Mouse (Mus musculus): ENCODE data around the gene Lrmda. TPM values are rescaled to one million over a fixed set of nuclear protein-coding genes. Genes with fewer than 3 reads are reported as not detected.

Gene Lrmda
- total RNA-seq, 4 experiments from 2014 or later = 1.8 to 3.0 (median 2.4) TPM

DNA sequence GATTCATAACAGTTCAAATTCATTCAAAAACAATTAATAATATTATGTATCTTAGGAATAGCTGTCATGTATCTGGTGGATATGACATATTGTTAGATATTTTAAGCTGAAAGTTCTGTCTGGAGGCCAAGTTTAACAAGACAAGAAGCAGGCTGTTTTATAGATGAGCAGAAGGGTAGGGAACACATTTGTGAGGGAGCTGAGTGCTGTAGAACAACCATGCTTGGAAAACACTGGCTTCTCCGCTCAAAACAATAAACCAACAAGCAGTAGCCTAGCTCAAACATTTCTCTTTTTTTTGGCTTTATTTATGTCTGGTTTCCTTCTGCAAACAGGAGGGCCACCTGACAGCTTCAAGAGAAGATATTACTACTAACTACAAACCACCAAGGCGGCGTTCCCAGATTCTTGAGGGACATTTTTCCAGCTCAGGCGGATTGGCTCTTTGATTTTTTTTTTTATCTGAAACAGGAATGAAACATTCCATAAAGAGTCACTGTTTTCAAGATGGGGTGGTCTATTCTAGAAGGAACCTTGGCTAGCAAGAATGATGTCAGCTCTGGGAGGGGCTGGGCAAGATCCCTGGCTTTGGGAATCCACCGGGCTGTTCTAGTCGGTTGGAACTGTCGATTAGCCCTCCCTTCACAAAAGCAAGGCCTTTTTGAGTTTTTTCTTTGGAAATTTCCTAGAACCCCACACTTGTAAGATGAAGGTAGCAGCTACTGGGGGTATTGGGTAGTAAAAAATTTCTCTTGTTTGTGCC lies 304.2 kb downstream of the Lrmda start:
- no peak for DNase-seq (ENCODE audit: low spot score)

DNA sequence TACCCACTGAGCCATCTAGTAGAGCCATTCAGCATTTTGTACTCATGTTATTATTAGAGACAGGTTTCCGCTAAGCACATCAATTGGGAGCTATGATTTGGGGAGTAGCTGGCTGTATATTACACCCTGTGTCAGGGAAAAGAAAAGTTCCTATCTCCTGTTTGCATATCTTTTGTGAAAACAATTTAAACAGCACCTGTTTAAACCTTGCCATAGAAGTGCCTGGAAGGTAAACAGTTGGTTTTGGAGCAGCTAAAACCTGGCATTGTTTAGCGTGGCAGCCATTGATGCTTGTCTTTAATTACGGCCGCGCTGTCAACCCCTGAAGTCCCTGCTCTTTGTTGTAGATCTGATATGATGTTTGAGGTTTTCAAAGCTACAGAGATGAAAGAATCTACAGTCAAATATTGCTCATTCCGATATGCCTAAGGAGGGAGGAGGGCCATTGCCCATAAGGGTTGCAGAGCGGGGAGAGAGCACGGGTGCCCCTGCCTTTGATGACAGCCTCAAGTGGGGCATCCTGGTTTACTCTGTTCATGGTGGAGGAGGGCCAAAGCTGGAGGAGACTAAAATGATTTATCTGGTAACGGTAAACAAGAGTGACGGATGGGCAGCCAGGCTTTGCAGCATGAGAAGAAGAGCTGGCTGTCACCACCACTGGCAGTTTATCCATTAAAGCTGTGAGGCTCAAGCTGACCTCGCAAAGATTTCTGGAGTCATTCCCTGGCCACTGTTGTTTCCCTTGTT lies 306.9 kb downstream of the Lrmda start:
- DNase-seq (ENCODE audit: low spot score) = no peak

DNA sequence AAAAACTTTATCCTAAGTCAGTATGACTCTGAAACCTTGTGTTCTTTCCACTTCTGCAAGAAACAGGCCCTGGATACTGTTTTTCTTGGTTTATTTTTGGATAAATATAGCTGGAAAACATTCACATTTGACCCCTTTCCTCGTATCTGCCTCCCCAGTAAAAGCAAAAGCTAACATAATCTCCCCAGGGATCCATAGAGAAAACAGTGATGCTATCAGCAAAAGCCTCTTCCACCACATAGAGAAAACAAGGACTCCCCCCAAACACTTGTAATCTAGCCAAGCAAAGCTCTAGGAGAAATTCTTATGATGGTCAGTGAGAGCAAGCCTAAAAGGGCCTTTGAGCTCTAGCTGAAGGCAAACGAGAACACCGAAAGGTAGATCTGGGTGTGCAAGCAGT lies 309.7 kb downstream of the Lrmda start:
- DNase-seq (ENCODE audit: low spot score) = peak; percentile 32

DNA sequence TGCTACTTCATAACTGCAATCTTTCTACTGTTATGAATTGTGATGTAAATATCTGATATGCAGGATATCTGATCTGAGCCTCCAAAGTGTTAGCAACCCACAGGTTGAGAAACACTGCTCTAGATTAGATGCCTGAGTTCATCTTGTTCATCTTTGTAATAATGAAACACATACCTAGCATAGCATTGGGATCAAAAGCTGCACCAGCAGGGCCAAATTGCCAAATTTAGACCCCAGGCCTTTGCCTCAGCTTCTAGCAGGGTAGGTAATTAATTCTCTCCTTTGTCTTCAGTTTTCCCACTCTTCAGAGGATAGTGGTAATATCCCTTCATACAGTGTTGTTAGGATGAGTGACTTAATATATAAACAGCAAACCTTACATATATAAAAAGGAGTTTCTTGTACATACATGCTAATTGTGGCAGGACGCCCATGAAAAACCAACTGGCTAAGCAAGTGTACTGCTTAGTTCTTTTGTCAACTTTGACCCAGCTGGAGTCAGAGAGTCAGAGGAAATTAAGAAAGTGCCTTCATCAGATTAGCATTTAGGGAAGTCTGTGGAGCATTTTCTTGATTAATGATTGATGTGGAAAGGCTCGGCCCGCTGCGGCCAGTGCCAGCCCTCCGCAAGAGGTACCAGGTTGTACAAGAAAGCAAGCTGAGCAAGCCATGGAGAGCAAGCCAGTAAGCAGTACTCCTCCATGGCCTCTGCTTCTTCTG lies 315.7 kb downstream of the Lrmda start:
- DNase-seq (ENCODE audit: low spot score) = no peak

DNA sequence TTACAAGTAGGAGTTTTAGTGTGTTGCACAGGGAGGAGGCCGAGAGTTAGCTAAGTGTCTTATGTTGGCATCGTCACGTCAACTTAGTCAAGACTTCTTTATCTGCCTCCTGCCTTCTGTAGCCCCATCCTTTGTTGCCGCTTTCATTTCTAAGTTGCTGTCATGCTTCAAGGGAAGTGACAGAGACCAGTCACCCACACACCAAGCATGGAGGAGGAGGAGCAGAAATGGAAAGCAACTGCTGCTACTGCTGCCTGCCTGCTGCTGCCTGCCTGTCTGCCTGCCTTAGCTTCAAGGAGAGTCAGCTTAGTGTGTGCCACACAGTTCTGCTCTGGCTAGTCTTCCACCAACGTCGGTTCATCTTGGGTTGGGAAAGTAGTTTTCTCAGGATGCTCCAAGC lies 319.7 kb downstream of the Lrmda start:
- no peak for DNase-seq (ENCODE audit: low spot score)

DNA sequence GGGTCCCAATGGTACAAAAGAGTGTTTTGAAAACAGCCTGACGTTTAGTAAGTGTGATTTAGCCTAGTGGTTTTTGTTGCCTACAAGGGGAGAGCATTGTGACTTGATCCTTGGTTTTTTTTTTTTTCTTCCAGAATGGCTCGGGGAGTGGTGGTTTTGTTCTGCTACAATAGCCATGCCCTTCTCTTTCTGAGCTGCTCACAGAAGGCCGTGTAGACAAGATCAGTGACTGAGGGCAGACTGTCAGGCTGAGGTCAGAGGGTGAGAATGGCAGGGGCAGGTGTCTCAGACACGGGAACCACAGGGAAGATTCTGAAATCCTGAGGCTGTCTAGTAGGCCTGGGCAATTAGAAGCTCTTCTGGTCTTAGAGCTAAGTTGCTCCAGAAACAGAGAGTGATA lies 323.8 kb downstream of the Lrmda start:
- no peak for DNase-seq (ENCODE audit: low spot score)

DNA sequence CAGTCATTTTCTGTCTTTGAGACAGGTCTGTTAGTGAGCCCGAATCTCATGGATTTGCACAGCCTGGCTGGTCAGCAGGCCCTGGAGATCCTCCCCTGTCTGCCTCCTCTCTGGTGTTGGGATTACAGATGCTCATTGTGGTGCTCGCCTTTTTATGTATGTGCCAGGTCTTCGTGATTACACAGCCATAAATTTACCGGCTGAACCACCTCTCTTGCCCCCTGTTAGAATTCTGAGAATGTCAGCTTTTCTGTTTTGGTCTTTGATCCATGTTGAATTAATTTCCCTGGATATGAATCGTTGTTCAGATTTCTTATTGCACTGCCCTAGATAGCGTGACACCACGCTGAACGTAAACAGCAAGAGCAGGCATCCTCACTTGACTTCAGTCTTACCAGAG lies 325.7 kb downstream of the Lrmda start:
- DNase-seq (ENCODE audit: low spot score) = no peak

DNA sequence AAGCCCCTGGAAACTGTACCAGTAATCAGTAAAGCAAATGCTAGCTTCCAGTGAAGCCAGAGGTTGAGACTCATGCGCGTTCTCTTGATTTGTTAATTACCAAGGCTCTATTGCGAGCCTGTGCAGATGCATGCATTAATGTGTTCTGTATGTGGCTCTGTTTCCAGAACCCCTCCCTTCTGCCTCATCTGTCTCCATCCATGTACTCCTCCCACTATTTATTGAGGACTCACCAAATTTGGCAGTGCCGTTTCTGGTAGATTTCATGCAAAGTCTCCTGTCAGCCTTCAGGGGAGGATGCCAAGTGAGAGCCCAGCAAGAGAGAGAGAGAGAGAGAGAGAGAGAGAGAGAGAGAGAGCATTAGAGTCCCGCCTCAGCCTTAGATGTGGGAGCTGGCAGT lies 334.1 kb downstream of the Lrmda start:
- no peak for DNase-seq (ENCODE audit: low spot score)

DNA sequence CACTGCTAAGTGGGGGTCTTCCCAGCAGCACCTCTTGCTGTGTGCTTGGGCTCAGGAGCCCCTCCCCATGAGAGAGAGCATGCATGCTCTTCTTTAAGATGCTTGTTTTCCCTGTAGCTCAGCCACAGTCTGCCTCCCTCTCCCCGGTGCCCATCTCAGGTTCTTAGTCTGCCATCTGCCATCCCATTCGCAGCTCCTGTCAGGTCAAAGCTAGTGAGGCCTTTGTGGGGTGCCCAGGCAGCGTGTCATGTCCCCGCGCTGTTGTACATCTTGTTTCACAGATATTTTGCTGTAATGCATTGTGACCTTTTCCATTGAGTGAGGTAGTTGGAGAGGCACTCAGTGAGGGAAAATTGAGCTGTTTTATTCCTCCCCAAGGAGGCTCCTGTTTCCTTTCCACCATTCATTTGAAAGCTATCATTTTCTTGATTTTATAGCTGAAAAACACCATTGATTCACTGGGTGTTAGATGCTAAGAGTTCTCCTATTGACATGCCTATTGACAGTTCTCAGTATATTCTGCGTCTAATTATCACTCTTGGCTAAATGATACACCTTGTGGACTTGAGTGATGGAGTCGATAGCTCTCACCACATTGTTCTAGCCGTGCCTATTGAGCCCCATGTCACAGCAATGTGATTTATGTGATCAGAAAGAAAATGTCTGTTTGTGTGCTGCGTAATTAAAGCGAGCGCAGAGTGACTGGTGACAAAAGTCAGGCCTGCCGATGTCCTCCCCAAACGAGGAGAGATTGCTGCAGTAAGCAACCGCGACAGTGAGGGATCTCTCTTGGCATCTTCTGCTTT lies 335.5 kb downstream of the Lrmda start:
- no peak for DNase-seq (ENCODE audit: low spot score)

DNA sequence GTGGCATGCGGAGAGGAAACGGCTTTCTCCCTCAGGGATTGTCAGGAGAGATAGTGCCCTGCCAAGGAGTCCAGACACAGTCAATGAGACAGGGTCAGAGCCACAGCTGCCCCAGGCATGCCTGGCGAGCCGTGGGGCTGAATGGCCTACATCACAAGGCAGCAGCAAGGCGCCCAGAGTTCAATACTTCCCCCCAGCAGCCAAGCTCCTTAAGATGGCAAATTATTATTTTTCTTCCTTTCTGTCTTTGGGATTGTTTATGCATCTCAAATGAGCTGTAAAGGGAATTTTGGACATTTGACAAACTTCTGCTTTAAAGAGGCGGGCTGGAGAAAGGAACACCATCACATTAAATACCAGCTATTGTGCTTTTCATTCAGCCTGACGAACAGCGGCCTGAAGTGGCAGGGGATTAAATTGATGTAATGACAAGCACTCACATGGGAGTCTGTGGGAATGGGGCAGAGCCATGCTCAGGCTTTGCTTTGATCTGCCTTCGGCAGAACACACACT lies 338.5 kb downstream of the Lrmda start:
- no peak for DNase-seq (ENCODE audit: low spot score)

DNA sequence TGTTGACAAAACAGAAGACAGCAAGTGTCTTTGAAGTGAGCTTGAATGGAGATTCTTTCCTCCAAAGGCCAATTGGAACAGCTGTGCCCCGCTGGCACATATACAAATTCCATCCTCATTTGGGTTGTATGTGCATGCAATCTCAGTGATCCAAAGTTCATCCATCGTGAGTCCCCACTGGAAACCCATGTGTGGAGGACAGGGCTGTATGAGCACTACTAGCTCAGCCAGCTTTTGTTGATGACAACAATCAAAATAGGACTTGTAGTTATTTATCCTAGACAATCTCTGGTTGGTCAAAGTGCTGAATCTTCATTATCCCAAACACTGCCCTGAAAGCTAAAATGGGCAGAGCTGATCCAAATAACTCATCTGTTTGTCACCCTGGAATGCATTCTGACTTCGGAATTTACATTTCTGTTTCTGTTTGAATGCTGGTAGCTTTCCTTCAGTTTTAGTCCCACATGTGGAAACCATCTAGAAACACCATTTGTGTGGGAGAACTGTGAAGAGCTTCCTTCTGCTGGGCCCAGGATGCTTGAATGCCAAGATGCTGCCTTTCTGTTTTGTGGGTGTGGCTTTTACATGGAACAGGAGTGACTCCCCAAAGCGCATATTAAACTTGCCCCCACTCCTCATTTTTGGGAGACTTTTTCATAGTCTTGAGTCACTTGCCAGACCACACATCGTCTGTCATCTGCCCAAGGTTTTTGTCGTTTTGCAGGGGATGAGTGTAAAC lies 344.7 kb downstream of the Lrmda start:
- DNase-seq (ENCODE audit: low spot score) = no peak

DNA sequence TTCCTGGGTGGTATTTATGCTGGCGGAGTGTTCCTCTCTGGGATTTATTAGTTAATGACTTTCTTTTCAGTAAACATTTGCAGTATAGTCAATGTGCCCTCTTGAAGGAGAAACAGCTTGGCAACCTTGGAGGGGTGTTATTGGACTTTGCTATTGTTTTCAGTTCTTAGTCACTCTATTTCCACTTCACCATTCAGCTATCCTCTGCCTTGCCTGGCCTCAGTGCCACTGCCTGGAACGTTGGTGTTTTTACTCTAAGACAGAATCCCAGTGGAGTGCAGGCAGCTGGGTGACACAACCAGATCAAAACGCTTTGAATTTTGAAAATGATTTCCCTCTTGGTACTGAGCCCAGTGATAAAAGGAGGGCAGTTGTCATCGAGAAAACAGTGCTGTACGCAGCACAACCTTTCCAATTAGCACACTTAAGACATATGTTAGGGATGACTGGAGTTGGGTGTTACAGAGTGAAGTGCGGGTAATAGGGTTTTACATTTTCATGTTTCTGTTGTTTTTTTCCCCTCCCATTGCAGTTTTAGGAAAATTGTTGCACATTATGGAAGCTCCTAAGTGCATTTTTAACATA lies 345.4 kb downstream of the Lrmda start:
- no peak for DNase-seq (ENCODE audit: low spot score)

DNA sequence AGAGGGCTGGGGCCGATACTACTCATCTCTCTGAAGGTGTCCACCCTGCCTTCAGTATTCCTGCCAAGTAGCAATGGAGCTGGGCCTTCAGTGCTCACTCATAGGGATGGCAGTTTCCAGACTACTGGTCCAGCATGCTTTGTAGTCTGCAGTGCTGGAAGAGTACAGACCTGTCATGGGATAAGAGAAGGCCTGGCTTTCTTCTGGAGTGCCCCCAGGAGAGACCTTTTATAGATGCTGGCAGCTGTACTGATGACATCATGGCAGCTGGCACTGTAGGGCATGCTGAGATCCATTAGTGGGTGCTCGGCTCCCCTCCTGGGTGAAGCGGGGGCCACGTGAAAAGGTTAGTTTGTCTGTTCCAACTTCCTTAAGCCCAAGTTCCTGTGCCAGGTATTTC lies 348.1 kb downstream of the Lrmda start:
- DNase-seq (ENCODE audit: low spot score) = no peak

DNA sequence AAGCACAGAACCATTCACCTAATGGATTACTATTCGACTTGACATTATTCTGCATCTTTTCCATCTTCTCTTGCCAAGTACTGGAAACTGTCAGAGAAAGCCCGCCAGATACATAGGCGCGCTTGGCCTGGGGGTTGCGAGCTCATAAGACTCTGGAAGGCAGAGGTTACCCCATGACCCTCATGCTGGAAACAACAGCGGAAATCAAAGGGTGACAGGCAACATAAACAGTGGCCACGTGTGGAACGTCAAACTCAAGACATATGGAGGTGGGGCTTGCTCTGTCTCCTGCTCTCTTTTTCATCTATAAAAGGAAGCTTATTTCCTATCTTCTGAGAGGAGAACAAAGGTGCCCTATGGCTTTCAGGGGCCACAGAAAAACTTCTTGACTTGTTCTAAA lies 351.6 kb downstream of the Lrmda start:
- DNase-seq (ENCODE audit: low spot score) = no peak

DNA sequence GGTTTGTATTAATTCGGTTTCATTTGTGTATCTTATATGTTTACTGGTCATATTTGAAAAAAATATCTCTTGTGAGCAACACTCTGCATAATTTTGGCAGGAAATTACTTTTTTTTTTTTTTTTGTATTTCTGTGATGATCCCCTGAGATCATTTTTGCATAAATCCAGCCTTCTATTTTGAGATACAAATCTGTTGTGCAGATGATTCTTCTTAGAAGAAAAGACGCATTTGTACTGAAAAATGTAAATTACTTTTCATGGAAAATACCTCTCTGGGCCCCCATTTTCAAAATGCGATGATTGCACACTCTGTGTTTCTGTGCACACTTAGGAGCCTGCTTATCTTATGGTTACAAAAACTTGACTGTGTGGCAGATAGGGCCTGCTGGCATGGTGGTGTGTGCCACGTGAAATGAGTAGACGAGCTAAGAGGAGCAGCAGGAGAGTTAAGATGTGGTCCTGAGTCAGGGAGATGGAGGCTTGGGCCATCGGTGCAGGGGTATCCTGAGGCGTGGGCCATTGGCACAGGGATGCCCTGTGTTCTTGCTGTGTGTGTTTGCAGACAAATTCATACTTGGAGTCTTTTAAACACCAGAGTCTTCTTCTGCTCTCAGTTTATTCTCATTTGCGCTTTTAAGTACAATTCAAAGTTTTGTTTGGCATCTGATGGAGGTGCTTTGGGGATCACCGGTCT lies 353.3 kb downstream of the Lrmda start:
- no peak for DNase-seq (ENCODE audit: low spot score)

DNA sequence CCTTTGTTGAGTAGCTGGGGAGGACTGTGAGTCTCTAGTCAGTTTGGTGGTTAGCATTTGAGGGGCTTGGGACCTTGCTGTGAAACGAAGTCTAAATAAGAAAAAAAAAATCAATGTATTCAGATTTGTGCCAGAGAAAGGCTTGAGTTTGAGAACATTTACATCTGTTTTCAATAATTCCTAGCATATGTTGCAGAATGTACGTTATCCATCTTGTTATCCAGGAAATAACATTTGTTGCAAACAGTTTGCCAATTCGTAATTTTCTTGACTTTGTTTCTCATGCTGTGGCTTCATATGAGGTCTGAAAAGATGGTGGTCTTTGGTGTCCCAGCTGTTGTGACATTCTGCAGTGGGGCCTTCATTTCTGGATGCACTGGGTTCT lies 353.8 kb downstream of the Lrmda start:
- DNase-seq (ENCODE audit: low spot score) = no peak

DNA sequence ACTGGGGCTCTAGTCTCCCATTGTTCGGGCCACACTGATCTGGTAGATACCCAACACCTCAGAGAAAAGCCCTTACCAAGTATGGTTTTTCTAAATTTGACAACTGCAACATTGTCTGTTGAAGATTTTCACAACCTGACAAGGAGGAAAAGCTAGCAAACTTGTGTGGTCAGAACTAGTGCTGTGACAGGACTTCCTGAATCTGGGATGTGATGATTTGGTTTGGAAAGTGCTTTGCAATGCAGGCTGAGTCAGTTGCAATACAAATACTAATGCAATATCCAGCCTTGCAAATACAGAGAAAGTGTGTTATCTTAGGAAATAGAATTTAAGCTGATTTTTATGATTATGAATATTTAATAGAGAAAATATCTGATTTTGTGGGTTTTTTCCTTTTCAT lies 357.6 kb downstream of the Lrmda start:
- no peak for DNase-seq (ENCODE audit: low spot score)

DNA sequence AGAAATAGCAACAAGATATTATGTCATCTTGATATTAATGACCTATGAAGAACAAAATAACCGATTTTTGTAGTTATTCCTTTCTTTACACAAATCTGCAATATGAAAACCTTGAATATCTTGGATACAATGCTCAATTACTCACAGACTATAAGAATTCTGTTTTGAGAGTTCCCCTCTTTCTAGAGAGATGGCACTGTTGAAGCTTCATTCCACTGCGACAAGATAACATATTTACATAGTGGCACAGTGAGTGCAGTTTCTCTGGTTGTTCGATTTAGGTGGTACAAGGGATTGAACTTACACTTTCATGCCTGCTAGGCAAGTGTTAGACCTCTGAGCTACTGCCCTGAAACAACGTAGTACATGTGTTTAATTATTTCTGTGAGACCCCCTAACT lies 362.6 kb downstream of the Lrmda start:
- no peak for DNase-seq (ENCODE audit: low spot score)

DNA sequence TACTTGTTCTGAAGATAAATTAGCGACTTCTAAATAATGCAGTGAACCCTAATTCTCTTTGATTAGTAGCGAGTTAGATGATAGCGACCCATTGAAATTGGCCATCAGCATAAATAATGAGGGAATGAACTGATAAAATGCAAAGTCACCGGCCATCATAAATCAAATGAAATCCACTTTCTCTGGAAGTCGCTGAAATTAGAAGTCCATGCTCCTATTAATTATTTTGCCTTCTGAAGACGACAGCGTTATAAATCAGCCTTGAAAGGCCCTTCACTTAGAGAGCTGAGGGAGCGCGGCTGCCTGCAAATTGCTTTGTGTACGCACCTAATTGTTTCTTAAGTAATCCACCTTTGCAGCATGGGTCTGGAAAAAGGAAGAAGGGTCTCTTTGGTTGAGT lies 374.1 kb downstream of the Lrmda start:
- DNase-seq (ENCODE audit: low spot score) = no peak

DNA sequence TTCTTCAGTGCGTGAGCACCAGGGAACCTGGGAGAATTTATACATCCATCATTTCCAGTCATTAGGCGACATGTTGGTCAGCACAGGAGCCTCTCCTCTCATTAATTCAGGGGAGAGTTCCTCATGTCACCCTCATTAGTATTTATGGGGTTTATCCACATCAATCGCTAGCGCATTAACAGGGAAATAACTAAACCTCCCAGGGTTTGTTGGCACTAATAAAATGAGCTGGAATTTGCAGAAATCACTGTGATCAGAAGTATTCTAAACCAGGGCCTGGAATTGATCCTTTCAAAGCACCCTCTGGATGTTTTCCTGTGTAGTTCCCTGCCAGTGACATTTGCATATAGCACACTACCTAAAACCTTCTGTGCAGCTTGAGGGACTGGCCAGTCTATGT lies 382.9 kb downstream of the Lrmda start:
- no peak for DNase-seq (ENCODE audit: low spot score)

Measured in heart, adult 8-10 months (tissue).